Mouse (Mus musculus) midbrain, postnatal 0 days (tissue): Measurements from ENCODE around the gene Nudt3. TPM values are rescaled to one million over a fixed set of nuclear protein-coding genes. Genes with fewer than 3 reads are reported as not detected.

ENCODE experiments used
- ATAC-seq: fragments of 200-750 bp; cut with Nextera tagmentation; 2 replicates; pipeline ENCODE4 v1.8.0; 2017; ENCODE audit warnings: moderate number of reproducible peaks, mild to moderate bottlenecking, moderate TSS enrichment, moderate library complexity; ENCODE audit not compliant: low FRiP score
- DNase-seq: peaks from one replicate; pipeline ENCODE4 v3.0.0-alpha.2; 2015; ENCODE audit warnings: low spot score
- H3K27ac ChIP-seq: fragments of 300-500 bp; sonication (generic); 2 replicates; pipeline ENCODE4 v1.5.1; 2014; ENCODE audit warnings: low read depth, mild to moderate bottlenecking, low read length, mixed read lengths
- H3K27me3 ChIP-seq: fragments of 300-500 bp; sonication (generic); 2 replicates; pipeline ENCODE4 v1.6.1; 2014; ENCODE audit warnings: low read length, control low read depth, mixed read lengths; ENCODE audit not compliant: insufficient read depth
- H3K36me3 ChIP-seq: fragments of 300-500 bp; sonication (generic); 2 replicates; pipeline ENCODE4 v1.6.1; 2014; ENCODE audit warnings: low read length, control low read depth, mixed read lengths; ENCODE audit not compliant: insufficient read depth
- H3K4me1 ChIP-seq: fragments of 300-500 bp; sonication (generic); 2 replicates; pipeline ENCODE4 v1.6.1; 2014; ENCODE audit warnings: mild to moderate bottlenecking, control low read depth, antibody characterized with exemption, low read length, mixed read lengths; ENCODE audit not compliant: insufficient read depth
- H3K4me2 ChIP-seq: fragments of 300-500 bp; sonication (generic); 2 replicates; pipeline ENCODE4 v1.6.1; 2014; ENCODE audit warnings: low read depth, mild to moderate bottlenecking, low read length, mixed read lengths; ENCODE audit not compliant: poor library complexity, severe bottlenecking
- H3K4me3 ChIP-seq: fragments of 300-500 bp; sonication (generic); 2 replicates; pipeline ENCODE4 v1.5.1; 2014; ENCODE audit warnings: low read depth, mild to moderate bottlenecking, low read length, moderate library complexity
- H3K9ac ChIP-seq: fragments of 300-500 bp; sonication (generic); replicated peaks from 2 replicates; pipeline ENCODE4 v1.6.1; 2014; ENCODE audit warnings: mild to moderate bottlenecking, low read length, moderate library complexity, mixed read lengths; ENCODE audit not compliant: poor library complexity, severe bottlenecking
- H3K9me3 ChIP-seq: fragments of 300-500 bp; sonication (generic); 2 replicates; pipeline ENCODE4 v1.6.1; 2016; ENCODE audit warnings: low read length, control low read depth
- CTCF ChIP-seq: IDR thresholded peaks from 2 replicates; pipeline ENCODE4 v1.5.1; 2016; ENCODE audit warnings: antibody characterized with exemption, mild to moderate bottlenecking
- WGBS: fragments of 180-500 bp; shearing (Covaris S2); extraction: QIAGEN DNeasy Blood & Tissue Kit; methylation state at CpG from one replicate; pipeline ENCODE4 v1.1.7; 2014; 5-methylcytosine and 5-hydroxymethylcytosine counted together
- polyA plus RNA-seq: library from polyadenylated mRNA; unstranded; fragments of >200 nt; fragmentation: Nextera tagmentation; extraction: Ambion mirVana; gene quantifications from 2 replicates; pipeline ENCODE4 v1.2.1, GENCODE M21; 2015
- total RNA-seq: library from RNA; depleted of rRNA; stranded (reverse); fragments of >200 nt; gene quantifications from 2 replicates; pipeline ENCODE4 v1.2.3, GENCODE M21; 2014

The Nudt3 gene
- total and polyA plus RNA-seq, 2 experiments from 2014 or later = 203 to 280 TPM

DNA sequence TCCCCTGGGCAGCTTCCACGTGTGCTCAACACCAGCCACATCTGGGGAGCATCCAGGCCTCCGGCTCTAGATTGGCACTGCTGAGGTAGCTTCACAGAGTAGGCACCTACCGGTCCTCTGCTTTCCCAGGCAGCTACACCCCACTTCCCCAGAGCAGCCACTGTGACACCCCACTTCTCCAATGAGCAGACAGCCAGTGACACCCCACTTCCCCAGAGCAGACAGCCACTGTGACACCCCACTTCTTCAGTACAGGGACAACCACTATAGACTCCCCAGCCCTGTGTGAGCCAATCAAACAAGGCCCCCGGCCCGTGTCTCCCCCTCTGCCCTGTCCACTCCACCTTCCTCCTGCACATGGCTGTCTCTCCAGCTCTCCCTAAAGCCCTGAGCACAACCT, 11.3 kb downstream of the Nudt3 start:
- H3K4me1 ChIP-seq = 0 out of 2 replicates have a peak, but pooled peaks cover 4% of the 10 kb centered on the region
- DNase-seq = no peak
- H3K4me3 ChIP-seq = no peak overlapping the region
- no peaks in the 10 kb centered on the region for H3K9me3 ChIP-seq
- no peak overlapping the region for H3K4me2 ChIP-seq
- 82% methylated on average over 5 of the region's 5 CpGs for WGBS
- no peaks in the 10 kb centered on the region for H3K27me3 ChIP-seq
- ATAC-seq = no peak
- H3K9ac ChIP-seq = no peak overlapping the region
- no peak overlapping the region for H3K27ac ChIP-seq
- no peak for TF ChIP-seq CTCF
- 0 out of 2 replicates have a peak, but pooled peaks cover 6% of the 10 kb centered on the region for H3K36me3 ChIP-seq

- WGBS = 71% methylated on average over 3 of the region's 3 CpGs
- no peaks in the 10 kb centered on the region for H3K27me3 ChIP-seq
- no peak overlapping the region for H3K4me3 ChIP-seq
- no peak overlapping the region for H3K27ac ChIP-seq
- ATAC-seq (no peak), DNase-seq (no peak)
- H3K9me3 ChIP-seq = no peaks in the 10 kb centered on the region
- H3K4me1 ChIP-seq = 0 out of 2 replicates have a peak, but pooled peaks cover 4% of the 10 kb centered on the region
- H3K9ac ChIP-seq = no peak overlapping the region
- H3K4me2 ChIP-seq = no peak overlapping the region
- TF ChIP-seq CTCF = no peak
- 0 out of 2 replicates have a peak, but pooled peaks cover 6% of the 10 kb centered on the region for H3K36me3 ChIP-seq
Observed at GRCm38 (mm10) chr17:27611519-27611884, 11.8 kb downstream of the Nudt3 start.

- WGBS = 63% methylated on average over 10 of the region's 10 CpGs
- Histone ChIP-seq H3K27me3 (no peaks in the 10 kb centered on the region), H3K4me2 (no peak overlapping the region), H3K36me3 (0 out of 2 replicates have a peak, but pooled peaks cover 6% of the 10 kb centered on the region), H3K9me3 (no peaks in the 10 kb centered on the region), H3K27ac (no peak overlapping the region), H3K4me1 (0 out of 2 replicates have a peak, but pooled peaks cover 4% of the 10 kb centered on the region), H3K4me3 (no peak overlapping the region), H3K9ac (no peak overlapping the region)
- ATAC-seq (no peak), DNase-seq (no peak)
- no peak for TF ChIP-seq CTCF
Observed at GRCm38 (mm10) chr17:27610679-27611518, 12.4 kb downstream of the Nudt3 start.

GRCm38 (mm10) chr17:27609576-27609975, 13.7 kb downstream of the Nudt3 start:
- Histone ChIP-seq H3K4me1 (0 out of 2 replicates have a peak, but pooled peaks cover 4% of the 10 kb centered on the region), H3K4me3 (no peak overlapping the region), H3K36me3 (0 out of 2 replicates have a peak, but pooled peaks cover 6% of the 10 kb centered on the region), H3K9ac (no peak overlapping the region), H3K27ac (no peak overlapping the region), H3K27me3 (no peaks in the 10 kb centered on the region), H3K9me3 (no peaks in the 10 kb centered on the region), H3K4me2 (no peak overlapping the region)
- WGBS = 87% methylated on average over 7 of the region's 7 CpGs
- ATAC-seq = no peak
- DNase-seq = no peak
- no peak for TF ChIP-seq CTCF

- no peak for TF ChIP-seq CTCF
- H3K4me3 ChIP-seq = no peak overlapping the region
- no peaks in the 10 kb centered on the region for H3K27me3 ChIP-seq
- H3K9me3 ChIP-seq = no peaks in the 10 kb centered on the region
- H3K4me1 ChIP-seq = peaks cover 7% of the 10 kb centered on the region
- DNase-seq = no peak
- no peak overlapping the region for H3K27ac ChIP-seq
- WGBS = 62% methylated on average over 21 of the region's 21 CpGs
- no peak for ATAC-seq
- no peak overlapping the region for H3K9ac ChIP-seq
- no peak overlapping the region for H3K4me2 ChIP-seq
- no peaks in the 10 kb centered on the region for H3K36me3 ChIP-seq
Observed at GRCm38 (mm10) chr17:27603522-27604234, 19.6 kb downstream of the Nudt3 start.

DNA sequence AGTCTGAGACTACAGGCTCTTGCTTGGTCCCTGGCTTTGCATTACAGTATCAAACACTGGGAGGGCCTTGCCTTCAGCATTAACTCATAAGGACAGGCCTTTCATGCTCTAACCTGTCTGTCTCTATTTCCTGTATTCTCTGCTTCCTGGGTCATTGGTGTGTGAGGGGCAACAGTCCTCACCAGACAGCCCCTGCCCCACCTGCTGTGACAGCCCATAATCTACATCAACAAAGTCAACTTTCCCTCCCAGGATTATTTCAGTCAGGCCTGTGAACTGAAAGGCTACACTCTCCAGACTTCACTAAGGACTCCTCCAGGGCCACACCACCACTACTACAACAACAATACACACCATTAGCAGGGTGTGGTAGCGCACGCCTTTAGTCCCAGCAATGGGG, 20.3 kb downstream of the Nudt3 start:
- H3K4me2 ChIP-seq = no peak overlapping the region
- H3K27ac ChIP-seq = no peak overlapping the region
- no peak overlapping the region for H3K9ac ChIP-seq
- H3K4me3 ChIP-seq = no peak overlapping the region
- H3K36me3 ChIP-seq = no peaks in the 10 kb centered on the region
- H3K4me1 ChIP-seq = peaks cover 7% of the 10 kb centered on the region
- ATAC-seq (no peak), DNase-seq (no peak)
- no peaks in the 10 kb centered on the region for H3K9me3 ChIP-seq
- TF ChIP-seq CTCF = no peak
- H3K27me3 ChIP-seq = no peaks in the 10 kb centered on the region
- WGBS = 81% methylated on average over 2 of the region's 2 CpGs
